Mouse (Mus musculus): ENCODE data around the gene Sorcs1. TPM values are rescaled to one million over a fixed set of nuclear protein-coding genes. Genes with fewer than 3 reads are reported as not detected.
A peak's percentile ranks its signal among the peaks of the same experiment; 100 is the strongest.

Sorcs1 gene
- 3.4 and 4.7 TPM in 2 replicates for polyA plus RNA-seq (2014; fragmentation: Nextera tagmentation; extraction: Ambion mirVana)

DNA sequence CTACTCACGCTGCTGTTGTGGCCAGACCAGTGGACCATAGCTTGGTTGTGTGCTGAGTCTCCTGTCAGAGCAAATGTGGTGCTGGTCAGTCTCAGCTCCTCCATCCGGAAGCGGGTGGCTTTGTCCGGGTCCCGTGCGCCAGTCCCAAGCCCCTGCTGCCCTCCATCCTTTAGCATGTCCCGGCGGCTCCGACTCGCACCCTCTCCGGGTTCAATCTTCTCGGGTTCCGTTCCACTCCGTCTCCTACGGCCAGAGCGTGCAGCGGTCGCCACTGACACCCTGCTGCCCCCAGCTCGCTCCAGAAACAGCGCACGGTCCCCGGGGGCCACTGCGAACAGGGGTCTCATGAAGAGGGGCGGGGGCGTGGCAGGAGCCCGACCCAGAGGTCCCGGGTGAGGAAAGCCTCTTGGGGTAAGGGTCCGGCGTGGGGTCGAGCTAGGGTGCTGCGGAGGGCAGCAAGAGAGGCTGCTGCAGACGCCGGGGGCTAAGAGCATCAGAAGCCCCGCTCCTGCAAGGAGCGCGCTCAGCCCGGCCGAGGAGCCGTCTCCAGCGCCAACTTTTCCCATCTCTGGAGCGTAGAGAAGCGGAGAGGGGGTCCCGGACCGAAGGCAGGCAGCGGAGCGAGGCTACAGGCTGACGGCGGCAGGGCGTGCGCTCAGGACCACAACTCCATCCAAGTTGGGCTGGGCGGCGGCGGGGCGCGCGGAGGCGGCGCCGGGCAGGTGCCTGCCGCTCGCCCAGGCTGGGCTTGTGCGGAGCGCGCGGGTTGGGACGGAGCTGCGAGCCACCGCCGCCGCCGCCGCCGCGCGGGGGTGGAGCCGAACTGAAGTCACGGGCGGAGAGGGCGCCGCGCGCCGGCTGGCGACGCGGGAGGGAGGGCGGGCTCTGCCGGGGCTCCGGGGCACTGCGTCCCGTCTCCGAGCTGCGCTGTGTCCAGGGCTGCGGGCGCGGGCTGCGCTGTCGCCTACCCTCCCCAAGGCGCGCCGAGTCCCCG, at the start of gene Sorcs1:
TSS of gene Sorcs1 (minus strand) at position 744 of the 994 bp plus-strand sequence.
- H3K9me3 ChIP-seq (ENCODE audit: control insufficient read depth, low read length) = no peaks in the 10 kb centered on the region
- peak within 1 kb of the TSS; percentile 63 for H3K4me3 ChIP-seq (ENCODE audit: low read depth, low read length)
- peak within 1 kb of the TSS; percentile 67 for H3K9ac ChIP-seq (ENCODE audit: low read depth, low read length)
- ATAC-seq (ENCODE audit: low FRiP score) (peak; percentile 95), DNase-seq (ENCODE audit: low spot score) (peak; percentile 86)
- H3K27me3 ChIP-seq (ENCODE audit: control insufficient read depth, insufficient read depth, low read length) = no peaks in the 10 kb centered on the region; the same call in 1 of the 2 replicates
- no peaks in the 10 kb centered on the region; the same call in 1 of the 2 replicates for H3K4me1 ChIP-seq (replicated peaks; ENCODE audit: control insufficient read depth, insufficient read depth, low read length)
- under 1% methylated on average over 79 of the region's 102 CpGs for WGBS
- peak within 1 kb of the TSS; percentile 71 for H3K27ac ChIP-seq (ENCODE audit: low read depth, low read length)
- peak within 1 kb of the TSS; percentile 67 for H3K4me2 ChIP-seq (replicated peaks; ENCODE audit: low read depth, low read length)
- no peaks in the 10 kb centered on the region for H3K36me3 ChIP-seq (ENCODE audit: control insufficient read depth, insufficient read depth, low read length)

DNA sequence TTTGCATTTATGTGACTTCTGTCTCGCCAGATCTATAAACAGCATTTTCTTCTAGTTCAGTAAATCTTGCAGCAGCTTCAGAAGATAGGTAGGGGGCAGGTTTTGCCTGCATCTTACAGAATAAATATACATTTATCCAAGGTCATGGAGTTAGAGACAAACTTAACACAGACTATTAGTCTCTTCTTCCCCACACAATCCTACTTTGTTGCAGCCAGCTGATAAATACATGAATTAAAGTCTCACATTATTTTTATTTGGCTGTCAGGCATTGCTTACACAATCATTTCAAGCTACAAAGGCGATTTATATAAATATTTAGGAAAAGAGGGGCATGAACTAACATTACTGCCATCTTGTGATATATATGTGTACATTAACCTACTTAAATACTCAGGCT, 4.8 kb upstream of the Sorcs1 start:
- 69% methylated on average over 2 of the region's 2 CpGs for WGBS
- Histone ChIP-seq H3K4me2 (replicated peaks; ENCODE audit: low read depth, low read length) (no peak overlapping the region), H3K27ac (ENCODE audit: low read depth, low read length) (no peak overlapping the region), H3K9ac (ENCODE audit: low read depth, low read length) (no peak overlapping the region), H3K4me1 (replicated peaks; ENCODE audit: control insufficient read depth, insufficient read depth, low read length) (no peaks in the 10 kb centered on the region), H3K27me3 (ENCODE audit: control insufficient read depth, insufficient read depth, low read length) (no peaks in the 10 kb centered on the region), H3K36me3 (ENCODE audit: control insufficient read depth, insufficient read depth, low read length) (no peaks in the 10 kb centered on the region), H3K9me3 (ENCODE audit: control insufficient read depth, low read length) (no peaks in the 10 kb centered on the region), H3K4me3 (ENCODE audit: low read depth, low read length) (no peak overlapping the region)
- DNase-seq (ENCODE audit: low spot score) = no peak
- no peak for ATAC-seq (ENCODE audit: low FRiP score)

- peak overlapping the region; percentile 71; the same call in 1 of the 2 replicates for H3K27ac ChIP-seq (ENCODE audit: low read depth, low read length)
- peak; percentile 58 for ATAC-seq (ENCODE audit: low FRiP score)
- 0% methylated on average over 2 of the region's 2 CpGs for WGBS
- H3K4me3 ChIP-seq (ENCODE audit: low read depth, low read length) = peak overlapping the region; percentile 63
- H3K9ac ChIP-seq (ENCODE audit: low read depth, low read length) = peak overlapping the region; percentile 67
- DNase-seq (ENCODE audit: low spot score) = no peak
- H3K4me1 ChIP-seq (replicated peaks; ENCODE audit: control insufficient read depth, insufficient read depth, low read length) = no peaks in the 10 kb centered on the region; the same call in 1 of the 2 replicates
- no peaks in the 10 kb centered on the region for H3K36me3 ChIP-seq (ENCODE audit: control insufficient read depth, insufficient read depth, low read length)
- H3K27me3 ChIP-seq (ENCODE audit: control insufficient read depth, insufficient read depth, low read length) = no peaks in the 10 kb centered on the region; the same call in 1 of the 2 replicates
- peak overlapping the region; percentile 67 for H3K4me2 ChIP-seq (replicated peaks; ENCODE audit: low read depth, low read length)
- H3K9me3 ChIP-seq (ENCODE audit: control insufficient read depth, low read length) = no peaks in the 10 kb centered on the region
Measured at GRCm38 (mm10) chr19:50678946-50679345, 500 bp upstream of the Sorcs1 start.

DNA sequence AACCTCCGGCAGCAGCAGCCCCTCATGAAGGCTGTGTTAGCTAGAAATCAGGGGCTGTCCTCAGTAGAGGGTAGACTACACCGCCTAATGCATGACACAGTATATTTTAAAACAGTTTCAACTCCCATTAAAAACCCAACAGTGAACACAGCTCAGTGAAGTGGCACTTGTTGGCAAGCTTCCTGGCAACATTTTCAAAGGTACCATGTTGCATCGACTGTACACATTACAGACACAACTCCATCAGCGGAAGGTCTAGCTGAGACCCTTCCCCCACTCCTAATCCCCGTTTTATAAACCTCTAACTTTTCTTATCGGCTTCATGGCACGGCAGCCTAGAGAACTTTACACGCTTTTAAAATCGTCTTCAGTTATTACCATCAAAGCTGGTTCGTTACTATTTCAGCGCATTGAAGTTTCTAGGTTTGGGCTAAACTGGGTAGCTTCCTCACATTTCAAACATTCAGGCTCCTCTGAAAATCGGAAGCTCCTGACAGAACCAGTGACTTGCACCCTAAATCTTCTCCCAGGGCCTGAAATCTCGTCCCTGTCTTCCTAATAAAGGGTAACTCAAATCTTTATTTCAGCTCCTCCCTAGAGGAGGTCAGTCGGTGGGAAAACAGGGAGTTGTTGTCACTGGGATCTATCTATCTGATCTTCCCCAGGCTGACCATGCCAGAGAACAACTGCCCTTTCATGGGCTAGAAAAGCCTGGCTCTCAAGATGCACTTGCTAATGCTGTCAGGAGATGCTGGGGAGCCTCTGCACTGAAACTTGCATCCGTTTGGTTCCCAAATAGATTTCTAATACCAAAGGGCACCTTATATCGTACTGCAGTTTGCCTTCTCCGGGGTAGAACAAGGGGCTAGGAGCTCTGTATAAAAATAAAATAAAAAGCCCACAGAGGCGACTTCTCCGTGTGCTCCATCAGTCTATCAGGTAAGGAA, 1.6 kb downstream of the Sorcs1 start:
- ATAC-seq (ENCODE audit: low FRiP score) (no peak), DNase-seq (ENCODE audit: low spot score) (peak; percentile 21)
- 43% methylated on average over 19 of the region's 19 CpGs for WGBS

DNA sequence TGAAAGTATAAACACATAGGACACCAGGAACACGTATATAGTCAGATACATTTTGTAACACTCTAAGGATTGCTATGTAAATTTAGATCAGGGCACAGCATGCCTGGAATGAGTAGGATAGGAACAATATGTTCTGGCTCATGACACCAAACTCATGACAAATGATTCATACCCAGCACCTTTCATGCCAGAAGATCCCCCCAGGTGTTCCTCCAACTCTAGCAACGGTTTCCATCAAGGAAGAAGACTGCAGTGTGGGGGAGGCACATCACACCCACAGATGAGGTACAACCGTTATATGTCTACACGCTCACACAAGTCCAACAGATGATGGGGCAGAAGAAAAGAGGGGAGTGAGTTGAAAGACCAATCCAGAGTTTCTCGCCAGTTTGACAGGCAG, 3.5 kb downstream of the Sorcs1 start:
- H3K4me2 ChIP-seq (replicated peaks; ENCODE audit: low read depth, low read length) = no peak overlapping the region
- H3K27ac ChIP-seq (ENCODE audit: low read depth, low read length) = no peak overlapping the region
- ATAC-seq (ENCODE audit: low FRiP score) (no peak), DNase-seq (ENCODE audit: low spot score) (no peak)
- H3K4me3 ChIP-seq (ENCODE audit: low read depth, low read length) = no peak overlapping the region
- no peaks in the 10 kb centered on the region; the same call in 1 of the 2 replicates for H3K4me1 ChIP-seq (replicated peaks; ENCODE audit: control insufficient read depth, insufficient read depth, low read length)
- no peak overlapping the region for H3K9ac ChIP-seq (ENCODE audit: low read depth, low read length)
- no peaks in the 10 kb centered on the region for H3K9me3 ChIP-seq (ENCODE audit: control insufficient read depth, low read length)
- WGBS = 83% methylated on average over 5 of the region's 5 CpGs
- H3K36me3 ChIP-seq (ENCODE audit: control insufficient read depth, insufficient read depth, low read length) = no peaks in the 10 kb centered on the region
- H3K27me3 ChIP-seq (ENCODE audit: control insufficient read depth, insufficient read depth, low read length) = no peaks in the 10 kb centered on the region; the same call in 1 of the 2 replicates

More for the DNA sequence above, 1.6 kb downstream of the Sorcs1 start:
- Histone ChIP-seq H3K27me3 (ENCODE audit: control insufficient read depth, insufficient read depth, low read length) (no peaks in the 10 kb centered on the region; the same call in 1 of the 2 replicates), H3K9me3 (ENCODE audit: control insufficient read depth, low read length) (no peaks in the 10 kb centered on the region), H3K36me3 (ENCODE audit: control insufficient read depth, insufficient read depth, low read length) (no peaks in the 10 kb centered on the region), H3K27ac (ENCODE audit: low read depth, low read length) (no peak overlapping the region), H3K4me2 (replicated peaks; ENCODE audit: low read depth, low read length) (peak overlapping the region; percentile 67), H3K4me3 (ENCODE audit: low read depth, low read length) (peak overlapping the region; percentile 63), H3K4me1 (replicated peaks; ENCODE audit: control insufficient read depth, insufficient read depth, low read length) (no peaks in the 10 kb centered on the region; the same call in 1 of the 2 replicates), H3K9ac (ENCODE audit: low read depth, low read length) (peak overlapping the region; percentile 67; the same call in 1 of the 2 replicates)

DNA sequence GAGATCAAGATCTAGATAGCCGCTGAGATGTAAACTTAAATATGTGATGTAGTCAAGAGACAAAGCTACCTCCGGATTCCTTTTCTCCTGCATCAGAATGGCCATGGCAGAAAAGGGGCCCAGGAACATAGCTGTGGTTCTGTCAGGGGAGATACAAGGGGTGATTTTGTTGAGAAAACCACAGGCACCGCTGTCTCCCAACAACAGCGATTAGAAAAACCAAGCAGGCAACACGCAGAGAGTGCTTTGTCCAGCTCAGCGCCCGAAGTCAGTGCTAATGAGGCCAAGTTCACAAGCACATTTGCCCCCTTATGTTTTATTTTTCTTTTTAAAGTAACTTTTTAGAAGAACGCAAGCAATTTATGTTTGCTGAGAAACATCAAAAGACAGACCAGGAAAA, 10.9 kb downstream of the Sorcs1 start:
- Histone ChIP-seq H3K27ac (ENCODE audit: low read depth, low read length) (no peak overlapping the region), H3K36me3 (ENCODE audit: control insufficient read depth, insufficient read depth, low read length) (no peaks in the 10 kb centered on the region), H3K4me2 (replicated peaks; ENCODE audit: low read depth, low read length) (no peak overlapping the region), H3K27me3 (ENCODE audit: control insufficient read depth, insufficient read depth, low read length) (no peaks in the 10 kb centered on the region), H3K4me3 (ENCODE audit: low read depth, low read length) (no peak overlapping the region), H3K9me3 (ENCODE audit: control insufficient read depth, low read length) (no peaks in the 10 kb centered on the region), H3K4me1 (replicated peaks; ENCODE audit: control insufficient read depth, insufficient read depth, low read length) (no peaks in the 10 kb centered on the region), H3K9ac (ENCODE audit: low read depth, low read length) (no peak overlapping the region)
- no peak for DNase-seq (ENCODE audit: low spot score)
- ATAC-seq (ENCODE audit: low FRiP score) = no peak
- 75% methylated on average over 8 of the region's 8 CpGs for WGBS

GRCm38 (mm10) chr19:50664311-50664710, 14.1 kb downstream of the Sorcs1 start:
- no peaks in the 10 kb centered on the region for H3K27me3 ChIP-seq (ENCODE audit: control insufficient read depth, insufficient read depth, low read length)
- DNase-seq (ENCODE audit: low spot score) = no peak
- ATAC-seq (ENCODE audit: low FRiP score) = no peak
- no peaks in the 10 kb centered on the region for H3K9me3 ChIP-seq (ENCODE audit: control insufficient read depth, low read length)
- WGBS = 58% methylated on average over 1 of the region's 1 CpGs
- no peaks in the 10 kb centered on the region for H3K36me3 ChIP-seq (ENCODE audit: control insufficient read depth, insufficient read depth, low read length)
- no peak overlapping the region for H3K27ac ChIP-seq (ENCODE audit: low read depth, low read length)
- H3K4me2 ChIP-seq (replicated peaks; ENCODE audit: low read depth, low read length) = no peak overlapping the region
- H3K9ac ChIP-seq (ENCODE audit: low read depth, low read length) = no peak overlapping the region
- no peak overlapping the region for H3K4me3 ChIP-seq (ENCODE audit: low read depth, low read length)
- no peaks in the 10 kb centered on the region for H3K4me1 ChIP-seq (replicated peaks; ENCODE audit: control insufficient read depth, insufficient read depth, low read length)

DNA sequence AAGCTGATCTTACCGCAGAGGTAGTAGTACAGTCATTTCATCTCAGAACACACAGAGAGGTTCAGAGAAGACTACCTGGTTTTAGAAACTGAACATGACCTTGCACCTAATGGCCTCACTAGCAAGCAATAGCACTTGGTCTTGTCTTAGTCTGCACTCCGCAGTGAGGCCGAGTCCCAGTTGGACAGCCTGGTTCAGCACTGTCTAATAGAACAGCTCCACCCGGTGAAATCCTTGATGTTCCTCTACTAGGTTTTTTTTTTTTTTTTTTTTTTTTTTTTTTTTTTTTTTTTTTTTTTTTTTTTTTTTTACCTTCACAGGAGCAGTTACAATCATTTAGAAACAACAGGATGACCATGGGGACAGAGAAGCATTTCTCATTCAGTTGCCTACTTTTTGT, 19.3 kb downstream of the Sorcs1 start:
- Histone ChIP-seq H3K9ac (ENCODE audit: low read depth, low read length) (no peak overlapping the region), H3K9me3 (ENCODE audit: control insufficient read depth, low read length) (no peaks in the 10 kb centered on the region), H3K27me3 (ENCODE audit: control insufficient read depth, insufficient read depth, low read length) (no peaks in the 10 kb centered on the region), H3K4me1 (replicated peaks; ENCODE audit: control insufficient read depth, insufficient read depth, low read length) (no peaks in the 10 kb centered on the region), H3K27ac (ENCODE audit: low read depth, low read length) (no peak overlapping the region), H3K4me3 (ENCODE audit: low read depth, low read length) (no peak overlapping the region), H3K4me2 (replicated peaks; ENCODE audit: low read depth, low read length) (no peak overlapping the region), H3K36me3 (ENCODE audit: control insufficient read depth, insufficient read depth, low read length) (no peaks in the 10 kb centered on the region)
- WGBS = 85% methylated on average over 4 of the region's 4 CpGs
- DNase-seq (ENCODE audit: low spot score) = no peak
- ATAC-seq (ENCODE audit: low FRiP score) = no peak

Measured in hindbrain, embryonic 11.5 days (tissue).